Mouse (Mus musculus) adrenal gland, postnatal 14 days (tissue): ENCODE results near the gene Ip6k1. TPM values are rescaled to one million over a fixed set of nuclear protein-coding genes. Genes with fewer than 3 reads are reported as not detected.

ENCODE experiments used
- DNase-seq: peaks from one replicate; pipeline ENCODE4 v3.0.0; 2021; ENCODE audit warnings: mixed read lengths
- long read RNA-seq, 2 experiments: library from polyadenylated mRNA; stranded (forward); transcript quantifications; one replicate each; pipeline ENCODE4 v2.0.0; 2021
- total RNA-seq: library from RNA; stranded (reverse); gene quantifications from 2 replicates; pipeline ENCODE4 v1.2.3, GENCODE M21; 2021

Gene Ip6k1
- total RNA-seq, result 92.7 and 106 TPM in 2 replicates
- long read RNA-seq, experiment 1, full-length matches to known transcripts, result 56 of 119 reads
- long read RNA-seq, experiment 1, partial matches to known transcripts, result 13 of 119 reads
- long read RNA-seq, experiment 1, other reads (novel, unspliced or antisense), result 50 of 119 reads
- long read RNA-seq, experiment 2, full-length matches to known transcripts, result 51 of 101 reads
- long read RNA-seq, experiment 2, partial matches to known transcripts, result 9 of 101 reads
- long read RNA-seq, experiment 2, other reads (novel, unspliced or antisense), result 41 of 101 reads

- DNase-seq, result peak; percentile 100
These were observed at the start of gene Ip6k1 for GRCm38 (mm10) chr9:108001922-108002770. Gene Ip6k1 (plus strand): TSS chr9:108002501.

GRCm38 (mm10) chr9:107955613-107956289 is 46.5 kb upstream of the Ip6k1 start:
- DNase-seq, result no peak

GRCm38 (mm10) chr9:107957141-107957540 is 45.2 kb upstream of the Ip6k1 start:
- no peak for DNase-seq

- peak; percentile 68 for DNase-seq
These were observed 42.4 kb upstream of the Ip6k1 start for GRCm38 (mm10) chr9:107959896-107960295.

GRCm38 (mm10) chr9:107960928-107961327 is 41.4 kb upstream of the Ip6k1 start:
- no peak for DNase-seq

GRCm38 (mm10) chr9:107961351-107961762 is 40.9 kb upstream of the Ip6k1 start:
- no peak for DNase-seq

GRCm38 (mm10) chr9:107961881-107962280 is 40.4 kb upstream of the Ip6k1 start:
- DNase-seq, result peak; percentile 51

GRCm38 (mm10) chr9:107962916-107963315 is 39.4 kb upstream of the Ip6k1 start:
- DNase-seq, result no peak

- peak; percentile 92 for DNase-seq
These were observed 38.6 kb upstream of the Ip6k1 start for GRCm38 (mm10) chr9:107963700-107964099.

GRCm38 (mm10) chr9:107964681-107965080 is 37.6 kb upstream of the Ip6k1 start:
- DNase-seq, result no peak

GRCm38 (mm10) chr9:107966676-107967075 is 35.6 kb upstream of the Ip6k1 start:
- DNase-seq, result no peak

GRCm38 (mm10) chr9:107967437-107967836 is 34.9 kb upstream of the Ip6k1 start:
- DNase-seq, result no peak

GRCm38 (mm10) chr9:107968531-107968930 is 33.8 kb upstream of the Ip6k1 start:
- DNase-seq, result no peak

- no peak for DNase-seq
These were observed 32.0 kb upstream of the Ip6k1 start for GRCm38 (mm10) chr9:107970311-107970710.

GRCm38 (mm10) chr9:107971690-107972541 is 30.4 kb upstream of the Ip6k1 start:
- DNase-seq, result no peak

GRCm38 (mm10) chr9:107974491-107975171 is 27.7 kb upstream of the Ip6k1 start:
- no peak for DNase-seq

GRCm38 (mm10) chr9:107975399-107976386 is 26.6 kb upstream of the Ip6k1 start, which contains the start of gene Uba7:
Gene Uba7 (plus strand): TSS chr9:107975505.
- DNase-seq, result peak; percentile 41

- no peak for DNase-seq
These were observed 23.5 kb upstream of the Ip6k1 start for GRCm38 (mm10) chr9:107978815-107979214.

- peak; percentile 25 for DNase-seq
These were observed 20.4 kb upstream of the Ip6k1 start for GRCm38 (mm10) chr9:107981684-107982605.
